Mouse (Mus musculus) lung, embryonic 16.5 days (tissue): ENCODE measurements around the gene Tradd. TPM values are rescaled to one million over a fixed set of nuclear protein-coding genes. Genes with fewer than 3 reads are reported as not detected.
A peak's percentile ranks its signal among the peaks of the same experiment; 100 is the strongest.

Source experiments
- ATAC-seq: fragments of 200-750 bp; cut with Nextera tagmentation; 2 replicates; pipeline ENCODE4 v1.8.0; 2017; ENCODE audit warnings: low read depth, mild to moderate bottlenecking, moderate library complexity
- H3K27ac ChIP-seq: fragments of 300-500 bp; sonication (generic); 2 replicates; pipeline ENCODE4 v1.5.1; 2014; ENCODE audit warnings: mild to moderate bottlenecking, control low read depth, low read length
- H3K27me3 ChIP-seq: fragments of 300-500 bp; sonication (generic); 2 replicates; pipeline ENCODE4 v1.6.1; 2014; ENCODE audit warnings: low read depth, low read length, mixed read lengths; ENCODE audit not compliant: control insufficient read depth, insufficient read depth
- H3K36me3 ChIP-seq: fragments of 300-500 bp; sonication (generic); 2 replicates; pipeline ENCODE4 v1.6.1; 2014; ENCODE audit warnings: low read length; ENCODE audit not compliant: control insufficient read depth, insufficient read depth
- H3K4me1 ChIP-seq: fragments of 300-500 bp; sonication (generic); replicated peaks from 2 replicates; pipeline ENCODE4 v1.6.1; 2014; ENCODE audit warnings: low read length, mixed read lengths; ENCODE audit not compliant: control insufficient read depth, insufficient read depth
- H3K4me2 ChIP-seq: fragments of 300-500 bp; sonication (generic); 2 replicates; pipeline ENCODE4 v1.6.1; 2014; ENCODE audit warnings: low read depth, low read length, control low read depth
- H3K4me3 ChIP-seq: fragments of 300-500 bp; sonication (generic); 2 replicates; pipeline ENCODE4 v1.5.1; 2014; ENCODE audit warnings: mild to moderate bottlenecking, low read length, control low read depth
- H3K9ac ChIP-seq: fragments of 300-500 bp; sonication (generic); 2 replicates; pipeline ENCODE4 v1.6.1; 2014; ENCODE audit warnings: low read length, control low read depth
- H3K9me3 ChIP-seq: fragments of 300-500 bp; sonication (generic); 2 replicates; pipeline ENCODE4 v1.6.1; 2016; ENCODE audit warnings: low read length; ENCODE audit not compliant: control insufficient read depth
- WGBS: fragments of 180-500 bp; shearing (Covaris S2); extraction: QIAGEN DNeasy Blood & Tissue Kit; methylation state at CpG from one replicate; pipeline ENCODE4 v1.1.7; 2014; 5-methylcytosine and 5-hydroxymethylcytosine counted together
- polyA plus RNA-seq: library from polyadenylated mRNA; unstranded; fragments of >200 nt; fragmentation: Nextera tagmentation; extraction: Ambion mirVana; gene quantifications from 2 replicates; pipeline ENCODE4 v1.2.1, GENCODE M21; 2015

Gene Tradd
- polyA plus RNA-seq, 1 experiment from 2014 or later, result 31.5 TPM

- H3K36me3 ChIP-seq, result peaks cover 20% of the 10 kb centered on the region
- H3K9me3 ChIP-seq, result no peaks in the 10 kb centered on the region
- H3K27me3 ChIP-seq, result peaks cover 23% of the 10 kb centered on the region
- H3K4me1 ChIP-seq, result peaks cover 23% of the 10 kb centered on the region
- peak within 1 kb of the TSS; percentile 94 for H3K4me2 ChIP-seq
- peak within 1 kb of the TSS; percentile 92 for H3K27ac ChIP-seq
- WGBS, result 2% methylated on average over 14 of the region's 14 CpGs
- peak within 1 kb of the TSS; percentile 73 for H3K9ac ChIP-seq
- ATAC-seq, result peak; percentile 83
- peak within 1 kb of the TSS; percentile 69 for H3K4me3 ChIP-seq
These were observed 9.5 kb downstream of the Tradd start, which contains the start of gene B3gnt9 for GRCm38 (mm10) chr8:105254966-105255350. Gene B3gnt9 (minus strand): TSS chr8:105255153.

- WGBS, result under 1% methylated on average over 72 of the region's 74 CpGs
- Histone ChIP-seq H3K4me1 (peaks cover 17% of the 10 kb centered on the region), H3K9me3 (no peaks in the 10 kb centered on the region), H3K27me3 (peaks cover 19% of the 10 kb centered on the region), H3K4me3 (peak overlapping the region; percentile 69), H3K9ac (peak overlapping the region; percentile 73), H3K4me2 (peak overlapping the region; percentile 94), H3K27ac (peak overlapping the region; percentile 92), H3K36me3 (peaks cover 24% of the 10 kb centered on the region)
- ATAC-seq, result peak; percentile 92
These were observed 10.1 kb downstream of the Tradd start for GRCm38 (mm10) chr8:105254152-105254965.

DNA sequence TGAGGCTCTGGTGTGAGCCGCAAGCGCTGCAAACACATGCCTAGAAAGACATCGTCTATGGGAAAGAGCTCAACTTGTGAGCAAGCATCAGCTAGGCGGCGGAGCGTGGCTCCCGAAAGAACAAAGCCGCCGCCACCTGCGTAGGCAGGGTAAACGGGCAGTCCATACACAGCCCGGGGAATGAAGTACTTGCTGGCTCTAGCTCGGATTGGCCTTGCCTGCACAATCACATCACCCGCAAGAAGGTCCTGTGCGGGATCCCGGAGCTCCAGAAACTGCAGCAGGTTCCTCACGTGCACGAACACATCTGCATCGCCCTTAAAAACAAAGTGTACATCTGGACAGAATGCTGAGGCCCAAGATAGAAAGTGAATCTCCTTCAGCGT is 10.7 kb downstream of the Tradd start:
- Histone ChIP-seq H3K4me2 (peak overlapping the region; percentile 94), H3K36me3 (peaks cover 30% of the 10 kb centered on the region), H3K27ac (peak overlapping the region; percentile 32; the same call in 1 of the 2 replicates), H3K4me1 (peaks cover 11% of the 10 kb centered on the region), H3K9ac (peak overlapping the region; percentile 73), H3K9me3 (no peaks in the 10 kb centered on the region), H3K4me3 (peak overlapping the region; percentile 69), H3K27me3 (peaks cover 13% of the 10 kb centered on the region)
- WGBS, result 33% methylated on average over 20 of the region's 20 CpGs
- no peak for ATAC-seq

DNA sequence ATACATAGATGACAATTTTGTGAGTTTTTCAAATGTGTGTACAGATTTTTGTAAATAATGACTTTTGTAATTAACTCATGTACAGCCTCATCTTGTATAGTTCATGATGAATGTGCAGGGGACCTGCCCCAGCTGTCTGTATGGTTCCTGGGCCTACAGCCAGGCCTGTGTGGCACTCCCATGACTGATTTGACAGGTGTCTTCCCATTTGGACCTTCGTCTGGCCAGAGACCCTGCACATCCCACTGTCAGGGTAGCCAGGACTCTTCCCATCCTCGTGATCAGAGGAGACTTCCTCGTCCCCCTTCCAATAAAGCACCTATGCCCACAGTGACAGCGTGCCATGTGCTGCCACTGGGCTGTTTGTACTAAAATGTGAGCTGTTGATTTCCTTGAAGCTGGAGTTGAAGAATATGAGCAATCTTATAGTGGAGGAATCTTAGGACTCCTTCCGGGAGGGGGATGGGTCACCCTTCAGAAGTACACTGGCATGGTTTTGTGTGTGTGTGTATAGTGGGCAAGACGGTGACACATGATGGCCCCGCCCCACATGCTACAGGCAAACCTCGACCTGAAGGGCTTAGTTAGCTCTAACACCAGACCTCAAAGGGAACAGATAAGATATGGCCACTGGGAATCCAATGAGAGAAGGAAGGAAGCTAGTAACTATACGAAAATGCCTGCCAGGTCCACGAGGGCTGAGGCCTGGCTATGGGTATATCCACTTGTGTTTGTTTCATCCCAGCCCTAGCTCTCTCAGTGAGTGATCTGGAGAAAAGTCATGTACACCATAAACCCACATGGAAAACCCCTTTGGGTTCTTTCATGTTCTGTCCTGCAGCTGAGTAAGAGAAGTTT is 11.5 kb downstream of the Tradd start:
- H3K4me1 ChIP-seq, result peaks cover 9% of the 10 kb centered on the region
- whole genome bisulfite sequencing, result 74% methylated on average over 10 of the region's 10 CpGs
- peak overlapping the region; percentile 94 for H3K4me2 ChIP-seq
- peaks cover 5% of the 10 kb centered on the region for H3K27me3 ChIP-seq
- ATAC-seq, result no peak
- no peak overlapping the region for H3K27ac ChIP-seq
- peaks cover 36% of the 10 kb centered on the region for H3K36me3 ChIP-seq
- H3K9ac ChIP-seq, result no peak overlapping the region; the same call in 1 of the 2 replicates
- H3K4me3 ChIP-seq, result peak overlapping the region; percentile 69
- H3K9me3 ChIP-seq, result no peaks in the 10 kb centered on the region

DNA sequence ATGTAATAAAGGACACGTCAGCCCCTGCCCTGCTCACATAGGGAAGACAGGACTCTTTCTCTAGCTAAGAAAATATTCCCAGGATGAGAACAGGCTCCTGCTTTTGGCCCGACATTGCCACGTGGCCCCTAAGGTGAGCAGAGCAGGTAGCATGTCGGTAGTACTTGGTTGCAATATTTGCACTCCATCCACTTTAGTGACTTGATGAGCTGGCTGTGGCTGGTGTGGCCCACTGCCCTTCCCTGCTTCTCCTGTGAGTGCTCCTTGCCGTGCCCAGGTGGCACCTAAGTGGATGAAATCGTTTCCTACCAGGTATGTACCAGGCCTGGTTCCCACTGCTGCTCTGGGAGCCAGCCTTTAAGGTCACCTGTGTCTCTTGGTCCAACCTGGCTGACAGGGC is 12.5 kb downstream of the Tradd start:
- peaks cover 43% of the 10 kb centered on the region for H3K36me3 ChIP-seq
- H3K9ac ChIP-seq, result no peak overlapping the region
- H3K4me1 ChIP-seq, result peaks cover 9% of the 10 kb centered on the region
- WGBS, result 84% methylated on average over 6 of the region's 6 CpGs
- no peak for ATAC-seq
- no peaks in the 10 kb centered on the region; the same call in 1 of the 2 replicates for H3K27me3 ChIP-seq
- H3K27ac ChIP-seq, result no peak overlapping the region
- no peaks in the 10 kb centered on the region for H3K9me3 ChIP-seq
- no peak overlapping the region for H3K4me2 ChIP-seq
- H3K4me3 ChIP-seq, result no peak overlapping the region

- no peak overlapping the region for H3K4me2 ChIP-seq
- H3K27ac ChIP-seq, result no peak overlapping the region
- ATAC-seq, result no peak
- H3K9me3 ChIP-seq, result no peaks in the 10 kb centered on the region
- H3K4me3 ChIP-seq, result no peak overlapping the region
- no peaks in the 10 kb centered on the region for H3K4me1 ChIP-seq
- no peak overlapping the region for H3K9ac ChIP-seq
- H3K27me3 ChIP-seq, result no peaks in the 10 kb centered on the region
- WGBS, result 88% methylated on average over 7 of the region's 7 CpGs
- H3K36me3 ChIP-seq, result peaks cover 20% of the 10 kb centered on the region
These were observed 23.4 kb downstream of the Tradd start for GRCm38 (mm10) chr8:105241016-105241415.

- H3K9me3 ChIP-seq, result no peaks in the 10 kb centered on the region
- no peaks in the 10 kb centered on the region for H3K4me1 ChIP-seq
- no peak overlapping the region for H3K9ac ChIP-seq
- H3K27ac ChIP-seq, result no peak overlapping the region
- no peak overlapping the region for H3K4me3 ChIP-seq
- peaks cover 25% of the 10 kb centered on the region for H3K36me3 ChIP-seq
- 91% methylated on average over 14 of the region's 14 CpGs for WGBS
- ATAC-seq, result no peak
- H3K4me2 ChIP-seq, result no peak overlapping the region
- no peaks in the 10 kb centered on the region for H3K27me3 ChIP-seq
These were observed 26.8 kb downstream of the Tradd start for GRCm38 (mm10) chr8:105237442-105238142.

GRCm38 (mm10) chr8:105235206-105235605 is 29.2 kb downstream of the Tradd start:
- WGBS, result 68% methylated on average over 1 of the region's 1 CpGs
- no peak overlapping the region for H3K9ac ChIP-seq
- H3K4me3 ChIP-seq, result no peak overlapping the region
- H3K9me3 ChIP-seq, result no peaks in the 10 kb centered on the region
- H3K4me2 ChIP-seq, result no peak overlapping the region
- ATAC-seq, result no peak
- H3K36me3 ChIP-seq, result peaks cover 10% of the 10 kb centered on the region
- H3K4me1 ChIP-seq, result no peaks in the 10 kb centered on the region
- no peaks in the 10 kb centered on the region for H3K27me3 ChIP-seq
- H3K27ac ChIP-seq, result no peak overlapping the region
